Mouse (Mus musculus) adrenal gland, postnatal 36 days (tissue): ENCODE results near the gene Rabif. TPM values are rescaled to one million over a fixed set of nuclear protein-coding genes. Genes with fewer than 3 reads are reported as not detected.
"Not testable (repeated sequence)": the region's sequence is repeated elsewhere in the genome, so short reads cannot be mapped to it uniquely, and the experiment has no call there.

Source experiments
- DNase-seq, 2 experiments: peaks; one replicate each; pipeline ENCODE4 v3.0.0; 2021; ENCODE audit warnings: mixed read lengths in 1 of 2
- total RNA-seq, 2 experiments: library from RNA; stranded (reverse); gene quantifications; 2 replicates each; pipeline ENCODE4 v1.2.3; 2021

The Rabif gene
- total RNA-seq, 2 experiments from 2014 or later, result 27.6 to 37.3 TPM

- no peak for DNase-seq
Measured at GRCm38 (mm10) chr1:134512584-134512983, 18.1 kb downstream of the Rabif start.

GRCm38 (mm10) chr1:134513312-134513860 lies 18.9 kb downstream of the Rabif start:
- peak; percentile 42 to 51 for DNase-seq

GRCm38 (mm10) chr1:134513876-134514590 lies 19.6 kb downstream of the Rabif start:
- DNase-seq, result no peak

- DNase-seq, result no peak
Measured at GRCm38 (mm10) chr1:134515891-134516290, 21.4 kb downstream of the Rabif start.

- DNase-seq, result no peak
Measured at GRCm38 (mm10) chr1:134516491-134517198, 22.2 kb downstream of the Rabif start.

- not testable (repeated sequence) for DNase-seq
Measured at GRCm38 (mm10) chr1:134517841-134518240, 23.4 kb downstream of the Rabif start.

GRCm38 (mm10) chr1:134518677-134519076 lies 24.2 kb downstream of the Rabif start:
- DNase-seq, result peak; percentile 84 to 94

- not testable (repeated sequence) for DNase-seq
Measured at GRCm38 (mm10) chr1:134519201-134519600, 24.8 kb downstream of the Rabif start.

GRCm38 (mm10) chr1:134520001-134520721 lies 25.7 kb downstream of the Rabif start:
- DNase-seq, result no peak

- no peak for DNase-seq
Measured at GRCm38 (mm10) chr1:134521163-134521562, 26.7 kb downstream of the Rabif start.

- no peak for DNase-seq
Measured at GRCm38 (mm10) chr1:134522325-134522724, 27.9 kb downstream of the Rabif start.

GRCm38 (mm10) chr1:134524424-134524823 lies 30.0 kb downstream of the Rabif start:
- peak; percentile 15 to 50 for DNase-seq

GRCm38 (mm10) chr1:134525015-134525414 lies 30.6 kb downstream of the Rabif start:
- no peak for DNase-seq

GRCm38 (mm10) chr1:134526752-134527151 lies 32.3 kb downstream of the Rabif start:
- no peak for DNase-seq

- no peak for DNase-seq
Measured at GRCm38 (mm10) chr1:134530618-134531017, 36.2 kb downstream of the Rabif start.

- DNase-seq, result not testable (repeated sequence)
Measured at GRCm38 (mm10) chr1:134533710-134534109, 39.3 kb downstream of the Rabif start.

- DNase-seq, result no peak
Measured at GRCm38 (mm10) chr1:134535054-134535453, 40.6 kb downstream of the Rabif start.

GRCm38 (mm10) chr1:134535513-134535912 lies 41.1 kb downstream of the Rabif start:
- no peak for DNase-seq

GRCm38 (mm10) chr1:134540610-134541009 lies 46.2 kb downstream of the Rabif start:
- DNase-seq, result no peak

GRCm38 (mm10) chr1:134548231-134548630 lies 53.8 kb downstream of the Rabif start:
- no peak for DNase-seq

GRCm38 (mm10) chr1:134549632-134550132 lies 55.2 kb downstream of the Rabif start, which contains the start of gene Mgat4e:
TSS of gene Mgat4e (minus strand) at chr1:134549682.
- DNase-seq, result no peak

GRCm38 (mm10) chr1:134551869-134552268 lies 57.4 kb downstream of the Rabif start:
- peak in 1 of 2 experiments; percentile 14 for DNase-seq
